Mouse (Mus musculus) right cerebral cortex, postnatal 36 days (tissue): ENCODE measurements around the gene Lrrc45.

Experiments used
- DNase-seq, 2 experiments: peaks; one replicate each; pipeline ENCODE4 v3.0.0; 2022; ENCODE audit warnings: low spot score in 2 of 2, mixed read lengths in 1 of 2

Gene Lrrc45

GRCm38 (mm10) chr11:120704486-120705325, 9.0 kb upstream of the Lrrc45 start:
- DNase-seq, result no peak

DNA sequence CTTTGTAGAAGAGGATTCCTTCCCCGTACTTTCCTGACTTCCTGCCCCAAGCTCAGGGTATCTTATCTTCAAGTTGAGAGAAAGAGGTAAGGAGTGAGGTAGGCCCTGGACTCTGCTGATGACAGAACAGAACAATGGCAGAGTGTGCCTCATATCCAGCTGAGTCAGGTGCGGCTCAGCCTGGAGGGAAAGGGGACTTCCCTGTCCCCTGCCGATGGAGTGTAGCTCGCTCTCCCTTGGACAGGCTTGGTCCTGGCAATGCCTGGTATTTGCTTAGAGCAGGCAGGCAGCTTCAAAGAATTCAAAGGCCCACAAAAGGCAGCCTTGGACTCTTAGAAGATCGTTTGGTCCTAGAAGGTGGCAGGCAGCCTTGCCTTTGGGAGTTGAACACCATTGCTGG, 7.6 kb upstream of the Lrrc45 start:
- no peak for DNase-seq

- DNase-seq, result no peak
Observed at GRCm38 (mm10) chr11:120707225-120707624, 6.5 kb upstream of the Lrrc45 start.

DNA sequence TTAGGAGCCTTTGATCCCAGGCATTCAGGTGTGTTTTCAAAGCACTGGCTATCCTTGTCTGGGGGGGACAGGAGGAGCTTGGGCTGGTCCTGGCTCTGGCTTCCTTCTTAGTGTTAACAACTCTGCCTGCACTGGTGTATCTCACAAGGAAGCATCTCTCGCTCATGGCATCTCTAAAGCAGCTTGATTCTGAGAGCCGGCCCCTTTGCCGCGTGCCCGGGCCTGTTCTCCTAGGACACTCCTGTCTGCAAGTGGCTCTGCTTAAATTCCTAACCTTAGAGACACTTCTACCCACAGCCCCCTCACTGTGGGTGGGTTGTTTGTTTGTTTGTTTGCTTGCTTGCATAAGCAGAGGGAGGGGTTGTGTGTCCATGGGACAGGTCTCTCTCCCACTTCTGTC, 5.8 kb upstream of the Lrrc45 start:
- DNase-seq, result no peak

GRCm38 (mm10) chr11:120709551-120709950, 4.2 kb upstream of the Lrrc45 start:
- DNase-seq, result no peak

GRCm38 (mm10) chr11:120710672-120711071, 3.1 kb upstream of the Lrrc45 start:
- no peak for DNase-seq

- no peak for DNase-seq
Observed at GRCm38 (mm10) chr11:120711980-120712604, 1.6 kb upstream of the Lrrc45 start.

- no peak for DNase-seq
Observed at GRCm38 (mm10) chr11:120712771-120713568, 755 bp upstream of the Lrrc45 start.

DNA sequence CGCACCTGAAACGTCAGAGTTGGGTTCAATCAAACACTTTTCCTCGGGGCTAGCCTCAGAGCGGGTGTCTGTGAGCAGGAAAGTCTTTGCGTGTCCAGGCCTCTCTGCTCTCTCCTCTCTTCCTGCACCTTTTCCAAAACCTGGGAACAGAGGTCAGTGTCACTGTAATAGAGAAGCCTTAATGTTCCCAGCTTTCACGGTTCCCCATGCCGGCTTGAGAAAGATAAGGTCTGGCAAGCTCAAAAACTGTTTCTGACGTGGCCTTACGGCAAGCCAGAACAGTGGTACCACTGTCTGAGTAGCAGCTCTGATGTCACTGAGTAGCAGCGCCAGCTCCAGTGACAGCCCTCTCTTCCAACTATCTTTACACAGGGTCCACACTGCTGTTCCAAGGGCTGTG, 821 bp downstream of the Lrrc45 start:
- DNase-seq, result no peak

- no peak for DNase-seq
Observed at GRCm38 (mm10) chr11:120715131-120715530, 1.4 kb downstream of the Lrrc45 start.

GRCm38 (mm10) chr11:120719242-120719641, 5.5 kb downstream of the Lrrc45 start:
- no peak for DNase-seq

DNA sequence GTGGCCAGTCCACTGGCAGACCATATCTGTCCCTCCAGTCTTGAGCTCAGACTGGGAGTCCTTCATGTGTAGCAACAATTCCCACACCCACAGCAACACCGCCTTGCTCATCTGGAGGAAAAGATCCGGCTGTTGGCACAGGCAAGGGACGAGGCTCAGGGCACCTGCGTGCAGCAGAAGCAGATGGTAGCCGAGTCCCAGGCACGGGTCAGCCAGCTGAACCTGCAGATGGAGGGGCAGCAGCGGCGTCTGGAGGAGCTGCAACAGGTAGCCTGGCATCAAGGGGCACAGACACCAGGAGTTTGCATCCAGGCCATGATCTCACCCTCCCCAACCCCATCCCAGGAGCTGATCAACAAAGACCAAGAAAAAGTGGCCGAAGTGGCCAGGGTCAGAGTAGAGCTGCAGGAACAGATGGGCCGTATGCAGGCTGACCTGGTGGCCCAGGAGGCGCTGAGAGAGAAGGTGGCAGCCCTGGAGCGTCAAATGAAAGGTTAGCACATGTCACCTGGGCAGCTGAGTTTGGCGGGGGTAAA, 6.2 kb downstream of the Lrrc45 start:
- DNase-seq, result no peak

DNA sequence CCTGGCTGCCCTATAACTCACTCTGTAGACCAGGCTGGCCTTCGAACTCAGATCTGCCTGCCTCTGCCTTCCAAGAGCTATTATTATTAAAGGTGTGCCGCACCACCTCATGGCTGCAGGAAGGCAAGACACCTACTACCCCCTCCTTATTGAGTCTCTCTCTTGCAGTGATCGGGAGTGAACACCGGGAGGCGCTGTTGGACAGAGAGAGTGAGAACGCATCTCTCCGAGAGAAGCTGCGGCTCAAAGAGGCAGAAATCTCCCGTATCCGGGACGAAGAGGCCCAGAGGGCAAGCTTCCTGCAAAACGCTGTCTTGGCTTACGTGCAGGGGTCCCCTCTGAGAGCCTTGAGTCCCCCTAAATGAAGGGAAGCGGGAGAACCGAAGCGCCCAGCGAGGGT, 6.7 kb downstream of the Lrrc45 start:
- DNase-seq, result peak; percentile 44 to 74

DNA sequence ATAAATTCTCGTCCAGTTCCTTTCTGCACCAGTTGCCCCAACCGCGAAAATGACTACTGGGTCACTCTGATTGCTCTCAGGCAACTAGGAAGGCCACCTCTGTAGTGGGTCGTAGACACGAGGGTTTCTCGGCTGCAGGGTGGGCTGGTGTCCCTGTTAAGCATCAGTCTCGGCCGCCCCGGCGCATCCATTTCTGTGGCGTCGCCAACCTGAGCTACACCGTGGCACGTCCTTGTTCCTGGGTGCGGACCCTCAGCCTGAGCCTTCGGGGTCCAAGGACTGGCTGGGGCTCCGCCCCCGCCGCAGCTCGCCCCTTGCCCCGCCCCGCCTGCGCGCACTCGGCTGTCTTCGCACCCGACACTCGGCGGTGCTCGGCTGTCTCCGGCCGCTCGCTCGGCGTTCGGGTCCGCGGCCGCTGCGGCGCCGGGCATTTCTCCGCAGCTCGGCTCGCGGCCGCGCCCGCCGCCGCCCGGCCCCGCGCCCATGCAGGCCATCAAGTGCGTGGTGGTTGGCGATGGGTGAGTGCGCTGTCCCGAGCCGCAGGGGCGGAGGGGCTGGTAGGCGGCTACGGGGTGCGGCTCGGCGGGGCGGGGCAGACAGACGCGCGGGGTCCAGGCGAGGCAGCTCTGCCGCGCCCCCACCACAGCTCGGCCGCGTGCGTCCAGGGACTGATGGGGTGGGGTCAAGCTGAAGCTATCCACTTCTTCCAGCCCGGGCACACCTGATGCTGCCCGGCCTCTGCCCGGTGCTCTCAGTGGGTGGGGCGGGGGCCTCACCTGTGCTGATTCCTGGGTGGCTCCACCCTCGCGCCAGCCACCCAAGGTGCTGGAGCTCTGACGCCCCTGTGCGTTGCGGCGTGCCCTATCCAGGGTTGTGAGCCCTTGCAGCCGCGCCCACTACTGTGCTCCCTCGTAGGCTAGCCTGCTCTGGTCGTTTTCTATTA, 7.7 kb downstream of the Lrrc45 start, which contains the start of gene Rac3:
Gene Rac3 (plus strand): TSS at position 347 of the 943 bp plus-strand sequence.
- peak in 1 of 2 experiments; percentile 34 for DNase-seq

GRCm38 (mm10) chr11:120722067-120722630, 8.4 kb downstream of the Lrrc45 start:
- DNase-seq, result no peak

GRCm38 (mm10) chr11:120722761-120723382, 9.1 kb downstream of the Lrrc45 start:
- no peak for DNase-seq

DNA sequence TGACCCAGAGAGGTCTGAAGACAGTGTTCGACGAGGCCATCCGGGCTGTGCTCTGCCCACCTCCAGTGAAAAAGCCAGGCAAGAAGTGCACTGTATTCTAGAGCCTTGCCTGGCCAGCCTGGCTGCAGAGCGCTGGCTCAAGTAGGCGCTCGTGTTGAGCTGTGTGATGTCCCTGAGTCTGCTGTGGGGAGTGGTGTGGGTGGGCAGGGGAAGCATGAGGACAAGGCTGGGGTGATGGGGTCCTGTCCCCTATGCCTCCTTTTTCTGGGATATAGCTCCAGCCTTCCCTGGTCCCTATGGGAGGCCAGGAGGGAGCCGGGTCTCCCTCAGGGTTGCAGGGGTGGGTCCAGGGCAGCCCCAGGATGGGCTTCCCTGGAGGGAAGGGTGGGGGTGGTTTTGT, 9.8 kb downstream of the Lrrc45 start:
- DNase-seq, result no peak

DNA sequence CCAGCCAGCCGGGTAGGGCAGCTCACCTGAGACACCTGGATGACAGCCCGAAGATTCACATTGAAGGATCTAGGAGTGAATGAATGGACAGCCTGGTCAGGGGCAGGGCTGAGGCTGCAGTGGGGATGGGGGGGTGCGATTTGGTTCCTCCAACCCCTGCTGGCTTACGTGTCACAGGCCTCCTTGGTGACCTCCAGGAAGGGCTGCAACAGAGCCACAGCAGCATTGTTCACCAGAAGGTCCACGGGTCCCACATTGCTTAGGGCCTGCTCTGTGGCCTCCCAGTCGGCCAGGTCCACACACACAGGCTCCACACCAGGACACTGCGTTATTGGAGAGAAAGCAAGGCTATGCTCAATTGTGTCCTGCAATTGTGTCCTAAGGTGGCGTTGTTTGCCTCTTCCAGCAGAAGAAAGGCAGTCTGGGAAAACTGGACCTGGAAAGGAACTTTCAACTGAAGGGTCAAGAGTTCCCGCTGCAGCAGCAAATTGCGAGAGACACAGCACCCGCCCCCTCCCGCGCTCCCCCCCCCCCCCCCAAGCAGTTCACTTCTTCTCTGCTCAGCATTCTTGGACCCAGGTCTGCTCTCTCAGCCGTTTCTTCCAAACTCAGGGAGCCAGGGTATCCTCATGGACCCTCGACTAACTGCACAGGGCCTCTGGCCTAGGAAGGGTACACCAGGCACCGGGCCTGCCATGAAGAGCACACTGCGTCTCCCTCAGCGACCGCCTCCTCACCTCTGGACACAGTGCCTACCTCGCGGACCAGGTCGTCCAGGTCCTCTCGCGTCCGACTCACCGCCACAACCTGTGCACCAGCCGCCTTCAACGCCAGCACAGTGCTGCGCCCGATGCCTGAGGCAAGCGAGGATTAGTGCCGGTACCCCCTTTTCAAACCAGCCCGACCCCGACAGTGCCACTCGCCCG, 12.8 kb downstream of the Lrrc45 start:
- no peak for DNase-seq

- DNase-seq, result peak; percentile 53 to 58
Observed at GRCm38 (mm10) chr11:120727169-120727527, 13.4 kb downstream of the Lrrc45 start, which contains the start of gene Dcxr. Dcxr (minus strand) TSS chr11:120727281.
